Mouse (Mus musculus): ENCODE data around the gene Rnft2. TPM values are rescaled to one million over a fixed set of nuclear protein-coding genes. Genes with fewer than 3 reads are reported as not detected.

The Rnft2 gene
- polyA plus RNA-seq, 1 experiment from 2014 or later, result 7.0 TPM

DNA sequence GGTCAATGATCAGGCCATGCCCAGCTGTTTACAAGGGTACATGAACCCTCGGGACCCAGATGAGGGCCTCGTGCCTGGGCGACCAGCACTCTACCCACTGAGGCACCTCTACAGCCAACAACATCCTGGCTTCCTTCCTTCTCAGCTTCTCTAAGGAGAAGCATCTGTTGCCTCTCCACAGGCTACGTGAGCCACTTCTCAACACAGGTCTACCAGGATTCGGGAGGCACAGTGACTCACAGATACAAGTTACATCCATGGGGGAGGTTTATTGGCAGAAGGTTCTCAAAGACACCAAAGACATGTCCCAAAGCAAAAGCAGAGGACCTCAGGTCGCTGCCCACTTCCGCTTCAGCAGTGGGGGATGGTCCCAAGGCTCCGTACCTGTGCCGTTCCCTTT, 54.4 kb downstream of the Rnft2 start:
- H3K4me3 ChIP-seq, result no peak overlapping the region
- peaks cover 53% of the 10 kb centered on the region for H3K27me3 ChIP-seq (replicated peaks; ENCODE audit: low read depth, poor library complexity, severe bottlenecking)
- peaks cover 72% of the 10 kb centered on the region for H3K4me1 ChIP-seq
- no peak overlapping the region for H3K27ac ChIP-seq (replicated peaks)
- H3K36me3 ChIP-seq (replicated peaks), result no peaks in the 10 kb centered on the region
- WGBS, result 86% methylated on average over 9 of the region's 9 CpGs
- DNase-seq (ENCODE audit: low spot score), result no peak
- no peaks in the 10 kb centered on the region for H3K9me3 ChIP-seq

DNA sequence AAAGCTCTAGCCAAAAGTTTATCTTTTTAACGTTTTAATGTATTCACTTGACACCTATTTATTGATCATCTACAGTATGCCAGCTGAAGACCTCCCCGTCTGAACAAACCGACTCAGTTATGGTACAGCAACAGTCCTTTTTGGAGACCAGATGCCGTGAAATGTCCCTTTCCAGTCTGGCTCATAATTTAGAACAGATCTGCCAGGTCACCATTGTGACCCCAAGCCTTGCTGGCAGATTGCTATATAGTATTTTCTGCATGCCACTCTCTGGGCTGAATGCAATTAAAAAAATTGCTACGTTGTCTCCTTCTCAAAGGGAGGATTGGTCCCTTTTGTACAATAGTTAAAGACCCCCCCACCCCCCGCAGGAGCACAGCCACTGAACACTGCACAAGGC, 56.6 kb downstream of the Rnft2 start:
- Histone ChIP-seq H3K27ac (replicated peaks) (no peak overlapping the region), H3K27me3 (replicated peaks; ENCODE audit: low read depth, poor library complexity, severe bottlenecking) (peaks cover 40% of the 10 kb centered on the region), H3K36me3 (replicated peaks) (no peaks in the 10 kb centered on the region), H3K4me3 (no peak overlapping the region), H3K4me1 (peaks cover 78% of the 10 kb centered on the region), H3K9me3 (no peaks in the 10 kb centered on the region)
- DNase-seq (ENCODE audit: low spot score), result peak; percentile 55
- WGBS, result 45% methylated on average over 6 of the region's 6 CpGs

DNA sequence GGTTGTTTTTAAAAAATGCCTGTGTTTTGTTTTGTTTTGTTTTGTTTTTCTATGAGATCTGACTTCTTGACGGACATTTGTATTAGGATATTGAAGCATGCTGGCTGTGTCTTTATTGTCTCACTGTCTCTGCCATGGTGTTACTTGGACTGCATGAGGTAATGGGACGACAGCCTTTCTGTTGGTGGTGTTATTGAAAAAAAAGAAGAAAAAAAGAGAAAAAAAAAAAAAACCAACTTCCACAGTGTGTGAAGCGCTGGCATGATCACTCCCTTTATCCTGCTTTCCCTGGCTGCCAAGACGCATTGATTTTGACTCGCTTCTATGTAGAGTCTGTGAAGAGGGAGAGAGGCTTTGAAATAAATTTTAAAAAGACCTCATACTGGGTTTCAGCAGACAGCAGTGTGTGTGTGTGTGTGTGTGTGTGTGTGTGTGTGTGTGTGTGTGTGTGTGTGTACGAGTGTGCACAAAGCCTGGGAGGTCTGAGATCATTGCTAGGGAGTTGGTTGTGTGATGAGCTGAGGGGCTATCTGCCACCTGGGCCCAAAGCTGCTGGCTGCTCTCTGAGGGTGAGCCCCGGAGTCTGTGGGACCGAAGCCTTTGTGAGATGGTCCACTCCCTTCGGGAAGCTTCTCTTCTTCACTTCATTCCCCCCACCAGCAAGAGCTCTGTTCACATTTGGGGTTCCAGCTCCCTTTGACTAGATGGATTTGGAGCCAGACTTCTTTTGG, 57.8 kb downstream of the Rnft2 start:
- Histone ChIP-seq H3K4me1 (peaks cover 69% of the 10 kb centered on the region), H3K27me3 (replicated peaks; ENCODE audit: low read depth, poor library complexity, severe bottlenecking) (peaks cover 27% of the 10 kb centered on the region), H3K4me3 (no peak overlapping the region), H3K9me3 (no peaks in the 10 kb centered on the region), H3K27ac (replicated peaks) (no peak overlapping the region; the same call in 1 of the 2 replicates), H3K36me3 (replicated peaks) (no peaks in the 10 kb centered on the region)
- WGBS, result 87% methylated on average over 9 of the region's 9 CpGs
- no peak for DNase-seq (ENCODE audit: low spot score)

DNA sequence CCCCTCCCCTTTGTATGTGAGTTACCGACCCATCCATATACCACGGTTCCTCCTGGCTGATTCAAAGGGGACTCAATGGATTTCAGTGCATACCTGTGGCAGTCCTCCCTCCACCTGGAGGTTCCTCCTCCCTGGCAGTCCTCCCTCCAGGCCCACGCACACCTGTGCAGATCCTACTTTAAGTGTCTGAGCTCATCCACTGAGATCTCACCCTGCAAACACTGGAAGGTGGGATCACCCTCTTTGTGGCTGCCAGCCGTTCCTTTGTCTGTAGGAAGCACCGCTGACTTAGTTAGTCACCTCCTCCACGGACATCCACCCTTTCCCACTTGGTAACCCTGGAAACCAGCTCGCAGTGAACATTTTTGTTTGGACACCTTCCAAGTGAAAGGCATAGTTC, 67.3 kb downstream of the Rnft2 start:
- DNase-seq (ENCODE audit: low spot score), result no peak
- WGBS, result 83% methylated on average over 7 of the region's 7 CpGs

DNA sequence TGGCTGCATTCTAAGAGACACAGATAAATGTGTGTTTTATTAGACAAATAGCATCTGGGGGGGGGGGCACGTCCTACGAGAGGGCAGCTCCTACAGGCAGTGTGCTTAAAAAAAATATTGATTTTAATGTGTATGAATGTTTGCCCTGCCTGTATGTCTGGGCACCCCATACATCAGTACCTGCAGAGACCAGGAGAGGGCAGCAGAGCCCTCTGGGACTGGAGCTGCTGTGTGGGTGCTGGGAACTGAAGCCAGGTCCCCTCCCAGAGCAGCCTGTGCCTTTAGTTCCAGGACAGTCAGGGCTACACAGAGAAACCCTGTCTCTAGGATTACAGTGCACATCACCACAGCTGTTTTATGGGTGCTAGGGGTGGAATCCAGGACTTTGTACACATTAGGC, 69.8 kb downstream of the Rnft2 start:
- H3K27me3 ChIP-seq (replicated peaks; ENCODE audit: low read depth, poor library complexity, severe bottlenecking), result peaks cover 62% of the 10 kb centered on the region
- peak overlapping the region; percentile 61; the same call in 1 of the 2 replicates for H3K27ac ChIP-seq (replicated peaks)
- DNase-seq (ENCODE audit: low spot score), result no peak
- H3K9me3 ChIP-seq, result peaks cover 8% of the 10 kb centered on the region
- H3K36me3 ChIP-seq (replicated peaks), result no peaks in the 10 kb centered on the region
- H3K4me3 ChIP-seq, result peak overlapping the region; percentile 54
- 15% methylated on average over 2 of the region's 2 CpGs for whole genome bisulfite sequencing
- peaks cover 38% of the 10 kb centered on the region for H3K4me1 ChIP-seq

More for the DNA sequence above, 67.3 kb downstream of the Rnft2 start:
- H3K36me3 ChIP-seq (replicated peaks), result no peaks in the 10 kb centered on the region
- no peak overlapping the region for H3K4me3 ChIP-seq
- peaks cover 18% of the 10 kb centered on the region for H3K4me1 ChIP-seq
- peaks cover 8% of the 10 kb centered on the region for H3K9me3 ChIP-seq
- peaks cover 37% of the 10 kb centered on the region for H3K27me3 ChIP-seq (replicated peaks; ENCODE audit: low read depth, poor library complexity, severe bottlenecking)
- no peak overlapping the region for H3K27ac ChIP-seq (replicated peaks)

DNA sequence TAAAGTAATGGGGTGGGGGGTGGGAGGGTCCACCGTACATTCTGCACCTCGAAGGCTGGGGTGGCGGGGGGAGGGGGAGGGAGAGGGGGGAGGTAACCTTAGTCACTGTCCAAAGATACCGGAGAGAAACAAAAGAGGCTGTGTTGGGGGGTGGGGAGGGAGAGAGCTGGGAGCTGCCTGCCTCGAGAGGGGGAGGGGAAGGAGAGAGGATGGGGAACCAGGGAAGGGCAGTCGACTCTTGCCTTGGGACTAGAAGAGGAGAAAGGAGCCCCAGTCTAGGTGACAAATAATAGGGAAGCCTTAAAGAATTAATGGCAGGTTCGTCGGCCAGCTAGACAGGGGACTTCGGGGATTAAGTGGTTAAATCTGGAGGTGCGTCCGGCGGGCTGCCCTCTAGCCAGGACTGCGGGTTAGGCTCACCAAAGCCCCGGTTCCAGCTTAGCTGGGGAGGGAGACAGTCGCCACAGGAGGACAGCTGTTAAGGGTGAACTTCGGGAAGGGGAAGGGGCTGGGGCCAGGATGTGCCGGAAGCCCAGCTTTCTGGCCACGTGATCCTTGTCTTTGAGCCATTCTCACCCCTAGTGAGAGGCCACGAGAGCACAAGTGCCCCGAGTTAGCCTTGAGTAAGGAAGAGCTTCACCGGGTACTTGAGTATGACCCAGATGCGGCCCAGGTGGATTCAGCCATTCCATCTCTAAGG, 70.5 kb downstream of the Rnft2 start:
- Histone ChIP-seq H3K4me3 (peak overlapping the region; percentile 54), H3K27me3 (replicated peaks; ENCODE audit: low read depth, poor library complexity, severe bottlenecking) (peaks cover 69% of the 10 kb centered on the region), H3K4me1 (peaks cover 42% of the 10 kb centered on the region), H3K9me3 (peaks cover 8% of the 10 kb centered on the region), H3K27ac (replicated peaks) (peak overlapping the region; percentile 61; the same call in 1 of the 2 replicates), H3K36me3 (replicated peaks) (no peaks in the 10 kb centered on the region)
- WGBS, result under 1% methylated on average over 22 of the region's 22 CpGs
- peak; percentile 60 for DNase-seq (ENCODE audit: low spot score)

DNA sequence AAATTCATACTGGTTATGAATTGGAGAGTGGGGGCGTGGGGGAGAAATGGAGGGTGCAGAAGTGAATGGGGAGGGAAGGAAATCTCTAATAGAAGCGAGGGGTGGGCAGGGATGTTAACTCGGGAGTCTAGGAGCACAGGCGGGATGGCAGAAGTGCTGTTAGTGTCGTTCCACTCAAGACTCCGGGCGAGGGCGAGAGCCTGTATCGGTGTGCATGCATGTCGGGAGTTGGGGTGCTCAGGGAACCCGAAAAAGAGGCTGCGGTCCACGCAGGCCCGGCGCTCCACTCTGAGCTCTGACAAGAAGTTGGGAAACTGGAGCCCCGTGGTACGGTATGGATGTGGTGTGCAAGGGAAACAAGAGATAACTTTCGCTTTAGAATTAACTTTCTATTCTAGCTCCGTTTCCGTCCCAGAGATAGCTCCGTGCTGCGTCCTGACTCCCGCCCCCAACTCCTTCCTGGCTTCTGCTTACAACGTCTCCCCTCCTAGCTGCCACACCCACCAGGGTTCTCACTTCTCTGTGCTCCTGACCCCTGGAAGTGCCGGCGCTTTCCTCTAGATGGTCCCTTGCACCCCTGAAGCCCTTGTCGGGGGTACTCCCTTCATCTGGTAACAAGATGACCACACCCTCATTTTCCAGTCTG, 72.7 kb downstream of the Rnft2 start:
- peak overlapping the region; percentile 61 for H3K4me3 ChIP-seq
- H3K27me3 ChIP-seq (replicated peaks; ENCODE audit: low read depth, poor library complexity, severe bottlenecking), result peaks cover 84% of the 10 kb centered on the region

DNA sequence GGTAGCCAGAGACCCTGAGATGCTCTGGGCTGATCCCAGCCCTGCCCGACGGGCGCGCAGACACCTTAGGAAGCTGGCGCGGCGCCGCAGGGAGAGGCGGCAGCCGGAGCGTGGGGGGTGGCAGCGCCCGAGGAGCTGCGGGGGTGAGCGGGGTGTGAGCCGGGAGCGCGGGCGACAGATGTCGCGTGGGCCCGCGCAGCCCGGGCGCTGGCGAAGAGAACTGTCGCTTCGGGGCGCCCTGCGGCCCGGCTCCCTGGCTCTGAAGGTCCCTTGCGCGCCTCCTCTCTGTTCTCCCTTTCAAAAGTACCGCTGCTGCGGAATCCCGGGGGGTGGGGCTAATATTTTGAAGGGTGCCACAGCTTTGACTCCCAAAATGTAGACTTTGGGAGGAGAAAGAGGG, 73.3 kb downstream of the Rnft2 start:
- H3K27ac ChIP-seq (replicated peaks), result no peak overlapping the region
- H3K9me3 ChIP-seq, result peaks cover 8% of the 10 kb centered on the region
- peak overlapping the region; percentile 61 for H3K4me3 ChIP-seq
- peaks cover 88% of the 10 kb centered on the region for H3K27me3 ChIP-seq (replicated peaks; ENCODE audit: low read depth, poor library complexity, severe bottlenecking)
- peaks cover 47% of the 10 kb centered on the region for H3K4me1 ChIP-seq
- DNase-seq (ENCODE audit: low spot score), result peak; percentile 46
- 1% methylated on average over 36 of the region's 36 CpGs for WGBS
- no peaks in the 10 kb centered on the region for H3K36me3 ChIP-seq (replicated peaks)

More for the DNA sequence above, 72.7 kb downstream of the Rnft2 start:
- under 1% methylated on average over 27 of the region's 27 CpGs for WGBS
- peaks cover 47% of the 10 kb centered on the region for H3K4me1 ChIP-seq
- H3K9me3 ChIP-seq, result peaks cover 8% of the 10 kb centered on the region
- no peak overlapping the region for H3K27ac ChIP-seq (replicated peaks)
- no peaks in the 10 kb centered on the region for H3K36me3 ChIP-seq (replicated peaks)
- DNase-seq (ENCODE audit: low spot score), result peak; percentile 36

DNA sequence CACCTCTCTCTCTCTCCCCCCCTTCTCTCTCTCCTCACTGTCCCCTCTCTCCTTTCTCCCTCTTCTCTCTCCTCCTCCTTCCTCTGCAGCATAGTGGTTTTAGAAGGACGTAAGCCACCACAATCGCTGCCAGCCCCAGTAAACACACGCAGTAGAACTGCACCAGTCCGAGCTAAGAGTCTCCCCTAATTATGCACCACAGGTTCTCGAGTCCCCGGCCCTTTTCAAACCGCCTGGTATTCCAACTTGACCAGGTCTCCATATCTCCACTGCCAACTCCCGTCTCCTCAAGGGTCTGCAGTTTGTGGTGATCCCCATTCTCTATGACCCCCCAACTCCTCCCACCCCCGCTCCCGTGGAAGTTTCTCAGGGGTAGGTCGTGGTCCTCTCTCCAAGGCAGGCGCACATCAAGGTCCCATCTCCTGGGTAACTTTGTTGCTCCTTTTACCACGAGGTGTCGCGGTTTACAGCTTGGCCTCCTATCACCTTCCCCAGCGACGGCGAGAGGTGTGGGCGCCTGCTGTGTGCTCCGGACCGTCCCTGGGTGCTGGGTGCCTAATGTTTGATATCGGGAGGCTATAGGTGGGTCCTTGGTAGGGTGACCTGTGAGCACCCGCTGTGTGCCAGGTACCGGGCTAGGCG, 73.9 kb downstream of the Rnft2 start:
- H3K27ac ChIP-seq (replicated peaks), result no peak overlapping the region
- DNase-seq (ENCODE audit: low spot score), result peak; percentile 62
- peaks cover 8% of the 10 kb centered on the region for H3K9me3 ChIP-seq
- peaks cover 95% of the 10 kb centered on the region for H3K27me3 ChIP-seq (replicated peaks; ENCODE audit: low read depth, poor library complexity, severe bottlenecking)
- no peaks in the 10 kb centered on the region for H3K36me3 ChIP-seq (replicated peaks)
- H3K4me1 ChIP-seq, result peaks cover 47% of the 10 kb centered on the region
- 1% methylated on average over 25 of the region's 25 CpGs for WGBS
- peak overlapping the region; percentile 61 for H3K4me3 ChIP-seq

DNA sequence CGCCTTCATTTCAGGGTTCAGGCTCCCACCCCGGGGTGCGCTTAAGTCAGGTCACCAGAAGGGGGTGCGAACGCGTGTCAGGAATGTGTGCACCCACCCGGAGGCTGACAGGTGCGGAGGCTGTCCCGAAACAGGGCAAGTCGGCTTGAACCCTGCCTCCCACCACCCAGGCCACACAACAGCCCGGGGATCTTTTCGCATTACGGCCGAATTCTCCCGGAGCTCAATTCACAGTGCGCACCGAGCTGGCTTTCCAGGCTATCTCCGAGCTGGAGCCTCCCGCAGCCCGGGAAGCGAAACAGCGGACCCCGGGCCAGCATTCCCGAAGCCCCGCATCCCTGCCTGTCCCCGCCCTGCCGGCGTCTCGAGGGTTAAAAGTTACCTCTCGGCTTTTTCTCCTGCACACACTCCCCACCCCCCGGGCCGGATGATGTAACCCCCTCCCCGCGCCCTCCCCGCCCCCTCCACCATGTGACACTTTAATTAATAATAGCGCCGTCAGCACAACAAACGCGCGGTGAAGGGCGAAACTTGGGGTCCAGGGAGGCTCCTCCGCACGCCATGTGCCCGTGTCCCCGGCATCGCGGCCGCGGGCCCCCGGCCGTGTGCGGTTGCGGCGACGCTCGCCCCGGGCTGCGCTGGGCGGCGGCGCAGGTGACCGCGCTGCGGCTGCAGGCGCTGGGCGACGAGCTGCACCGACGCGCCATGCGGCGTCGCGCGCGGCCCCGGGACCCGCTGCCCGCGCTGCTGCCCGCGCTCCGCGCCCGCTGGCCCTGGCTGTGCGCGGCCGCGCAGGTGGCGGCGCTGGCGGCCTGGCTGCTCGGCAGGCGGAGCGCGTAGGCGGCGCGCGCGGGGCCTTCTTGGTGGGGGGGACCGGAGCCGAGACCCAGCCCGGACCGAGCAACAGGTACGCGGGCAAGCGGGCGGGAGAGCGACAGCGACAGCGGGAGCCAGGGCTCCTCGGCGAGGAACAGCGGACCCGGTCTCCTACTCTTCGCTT, 75.4 kb downstream of the Rnft2 start:
- DNase-seq (ENCODE audit: low spot score), result peak; percentile 61
- 3% methylated on average over 117 of the region's 117 CpGs for WGBS
- no peaks in the 10 kb centered on the region for H3K36me3 ChIP-seq (replicated peaks)
- peaks cover 42% of the 10 kb centered on the region for H3K4me1 ChIP-seq
- peak overlapping the region; percentile 61 for H3K4me3 ChIP-seq
- no peak overlapping the region; the same call in 1 of the 2 replicates for H3K27ac ChIP-seq (replicated peaks)
- H3K9me3 ChIP-seq, result no peaks in the 10 kb centered on the region
- H3K27me3 ChIP-seq (replicated peaks; ENCODE audit: low read depth, poor library complexity, severe bottlenecking), result peaks cover 98% of the 10 kb centered on the region

DNA sequence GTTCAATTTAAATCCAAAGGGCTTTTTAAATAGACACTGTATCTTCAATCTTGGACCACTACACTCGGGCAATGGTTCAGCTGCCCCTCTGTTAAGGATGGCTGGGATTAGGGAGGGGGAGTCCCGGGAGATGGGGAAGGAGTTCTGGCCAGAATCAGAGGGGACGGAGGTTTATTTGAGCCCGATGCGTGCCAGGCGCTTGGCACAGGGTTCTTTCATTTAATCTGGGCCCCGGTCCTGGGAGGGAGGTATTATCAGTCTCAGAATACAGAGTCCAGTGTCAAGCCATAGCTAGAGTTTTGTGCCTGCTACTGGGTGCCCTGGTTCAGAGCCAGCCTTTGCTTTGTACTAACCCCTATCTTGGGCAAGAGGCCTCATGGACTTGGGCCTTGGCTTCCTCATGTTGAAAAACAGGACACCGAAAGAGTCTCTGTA, 77.3 kb downstream of the Rnft2 start:
- Histone ChIP-seq H3K27me3 (replicated peaks; ENCODE audit: low read depth, poor library complexity, severe bottlenecking) (peaks cover 97% of the 10 kb centered on the region), H3K4me3 (no peak overlapping the region), H3K27ac (replicated peaks) (no peak overlapping the region), H3K9me3 (no peaks in the 10 kb centered on the region), H3K4me1 (peaks cover 28% of the 10 kb centered on the region), H3K36me3 (replicated peaks) (no peaks in the 10 kb centered on the region)
- no peak for DNase-seq (ENCODE audit: low spot score)
- WGBS, result 71% methylated on average over 8 of the region's 8 CpGs

Measured in embryonic facial prominence, embryonic 10.5 days (tissue).